Mouse (Mus musculus): ENCODE data around the gene Ntng1.
A peak's percentile ranks its signal among the peaks of the same experiment; 100 is the strongest.

Gene Ntng1

GRCm38 (mm10) chr3:110143206-110144061, at the start of gene Ntng1:
Ntng1 (minus strand) TSS chr3:110144011.
- DNase-seq = no peak

DNA sequence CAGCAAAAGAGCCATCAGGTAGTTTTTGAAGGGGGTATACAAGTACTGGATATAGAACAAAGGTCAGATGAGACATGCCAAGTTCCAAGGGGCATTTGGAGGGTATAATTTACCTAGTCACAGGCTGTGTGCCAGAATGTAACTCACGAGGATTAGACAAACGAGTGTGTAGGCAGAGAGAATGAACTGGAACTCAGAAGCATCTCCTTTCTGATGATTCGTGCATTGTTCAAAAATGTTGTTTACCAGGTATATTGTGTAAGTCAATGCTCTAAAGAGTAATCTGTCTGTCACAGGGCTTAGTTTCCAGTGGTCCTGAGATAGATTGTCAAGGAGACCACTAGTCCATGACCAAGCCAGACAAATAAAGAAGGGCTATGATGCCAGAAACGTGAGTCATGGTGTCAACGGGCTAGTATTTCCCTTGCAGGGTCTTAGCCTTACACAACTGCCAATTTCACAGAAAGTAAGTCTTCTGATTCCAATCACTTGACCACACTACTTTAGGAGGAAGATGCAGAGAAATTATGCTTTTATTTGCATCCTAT, 43.7 kb upstream of the Ntng1 start:
- no peak for DNase-seq

DNA sequence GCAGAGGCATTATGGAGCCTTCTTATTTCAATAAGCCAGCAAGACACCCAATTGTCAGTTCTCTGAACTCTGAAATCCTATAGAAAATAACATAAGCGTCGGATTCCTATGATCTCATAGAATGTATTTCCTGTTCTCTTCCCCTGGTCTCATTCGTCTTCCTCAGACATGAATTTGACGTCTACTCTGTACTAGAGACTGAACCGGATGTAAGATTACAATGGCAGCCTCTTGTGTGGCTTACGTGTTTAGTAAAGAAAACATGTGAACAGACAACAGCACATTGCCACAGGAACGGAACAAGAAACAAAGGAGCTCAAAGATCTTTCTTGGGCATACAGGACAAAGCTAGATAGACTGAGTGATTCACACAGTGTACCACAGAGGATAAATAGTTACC, 5.3 kb upstream of the Ntng1 start:
- no peak for DNase-seq

DNA sequence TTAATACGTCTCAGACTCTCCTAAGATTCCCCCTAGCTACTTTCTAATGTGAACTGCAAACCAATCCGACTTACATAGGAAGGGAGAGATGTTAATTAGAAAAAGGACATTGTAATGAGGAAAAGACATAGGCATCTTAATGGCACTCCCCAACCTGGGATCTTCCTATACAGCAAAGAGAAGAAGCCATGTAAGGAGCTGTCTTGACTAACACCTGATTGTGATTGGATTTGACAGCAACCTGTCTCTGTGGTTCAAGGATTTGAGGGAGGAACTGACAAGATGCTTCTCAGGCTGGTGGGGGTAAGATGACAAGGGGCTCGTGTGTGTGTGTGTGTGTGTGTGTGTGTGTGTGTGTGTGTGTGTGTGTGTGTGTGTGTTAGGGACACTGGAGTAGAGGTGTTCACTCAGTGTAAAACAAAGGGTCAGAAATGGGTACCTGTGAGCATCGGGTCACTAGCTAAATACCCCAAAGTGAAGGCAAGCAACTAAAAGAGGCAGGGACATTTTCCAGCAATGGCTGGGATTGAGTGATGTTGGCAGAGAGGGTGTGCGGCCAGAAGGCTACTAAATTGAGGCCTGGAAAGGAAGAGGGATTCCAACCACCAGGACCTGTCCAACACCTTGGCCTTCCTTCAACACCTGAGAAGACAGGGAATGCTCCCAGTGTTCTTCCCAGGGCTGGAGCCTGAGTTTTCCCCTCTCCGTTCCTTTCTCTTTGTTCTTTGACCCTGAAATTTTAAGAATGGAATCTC, 667 bp upstream of the Ntng1 start:
- no peak for DNase-seq

GRCm38 (mm10) chr3:110142314-110143205, 1.3 kb downstream of the Ntng1 start:
- peak; percentile 83 for DNase-seq

DNA sequence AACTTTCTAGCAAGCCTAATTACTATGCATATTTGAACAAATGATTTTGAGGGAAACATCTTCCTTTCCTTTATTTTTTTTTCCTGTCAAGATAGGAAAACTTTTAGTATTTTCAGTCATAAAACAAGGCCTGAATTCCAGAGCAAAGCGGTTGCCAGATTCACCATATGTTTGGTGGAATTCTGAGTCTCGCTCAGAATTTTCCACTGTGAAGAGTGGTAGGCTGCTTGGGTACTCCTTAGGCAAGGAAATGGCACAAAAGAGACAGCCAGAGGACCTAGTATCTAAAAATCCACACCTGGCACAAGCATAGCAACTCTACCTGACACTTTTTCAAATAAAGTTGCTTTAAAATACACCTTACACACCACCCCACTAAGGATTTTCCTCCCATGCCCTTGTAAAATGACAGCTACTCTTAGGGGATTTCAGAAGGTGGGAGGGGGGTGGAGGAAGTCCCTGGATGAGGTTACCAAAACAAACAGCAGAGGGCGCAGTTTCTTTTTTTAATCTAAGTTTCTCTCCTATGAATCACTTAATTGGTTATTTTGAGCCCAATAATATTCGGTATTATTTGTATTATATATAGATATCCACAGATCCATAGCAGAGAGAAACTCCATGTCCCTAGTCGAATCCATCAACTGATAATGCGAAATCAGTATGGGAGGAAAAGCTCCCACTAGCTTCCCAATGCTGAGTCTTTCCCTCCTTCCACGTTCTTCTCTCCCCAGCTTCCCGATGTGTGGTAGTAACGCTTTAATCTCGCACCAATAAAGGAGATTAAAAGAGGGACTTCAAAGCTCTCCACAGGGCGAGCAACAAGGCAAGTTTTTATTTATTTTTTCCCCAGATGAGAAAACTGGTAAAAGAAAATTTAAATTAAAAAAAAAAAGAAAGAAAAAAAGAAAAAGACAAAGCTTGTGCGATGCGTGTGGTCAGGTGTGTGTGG, 2.2 kb downstream of the Ntng1 start:
- DNase-seq = no peak

DNA sequence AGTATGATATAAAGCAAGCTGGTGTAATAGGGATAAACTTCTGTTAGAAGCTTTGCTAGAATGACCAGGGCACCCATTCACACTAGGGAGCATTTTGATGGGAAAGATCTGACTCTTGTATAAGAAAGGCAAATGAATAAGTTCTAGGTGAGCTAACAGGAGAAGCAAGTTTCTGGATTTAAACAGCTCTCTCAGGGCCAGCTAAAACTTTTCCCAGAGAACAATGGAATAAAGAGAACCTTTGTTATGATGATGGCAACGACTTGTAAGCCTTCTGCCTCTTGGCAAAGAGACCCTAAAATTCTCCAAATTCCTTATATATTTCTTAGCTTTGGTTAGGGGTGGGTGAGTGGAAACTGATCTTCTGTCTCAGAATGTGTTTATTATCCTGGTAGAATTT, 7.7 kb downstream of the Ntng1 start:
- no peak for DNase-seq

DNA sequence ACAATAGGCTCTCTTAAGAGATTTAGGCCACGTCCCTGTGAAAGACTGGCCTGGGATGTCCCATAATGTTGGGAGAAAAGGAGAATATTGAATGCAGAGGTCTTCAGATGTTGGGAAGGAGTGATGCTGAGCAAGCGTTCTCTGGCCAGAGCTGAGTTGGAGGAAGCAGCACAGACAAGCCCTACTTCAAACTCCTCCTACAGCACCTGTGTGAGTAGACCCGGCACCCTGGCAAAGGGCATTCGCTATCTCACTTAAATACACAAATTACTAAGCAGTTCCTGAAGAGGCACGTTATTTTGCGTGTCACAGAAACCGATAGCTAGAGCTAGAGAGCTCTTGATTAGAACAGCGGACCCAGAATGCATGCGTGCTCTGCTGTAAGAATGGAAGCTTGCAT, 10.7 kb downstream of the Ntng1 start:
- peak; percentile 57 for DNase-seq

- no peak for DNase-seq
Observed at GRCm38 (mm10) chr3:110132289-110132688, 11.5 kb downstream of the Ntng1 start.

GRCm38 (mm10) chr3:110131043-110131891, 12.5 kb downstream of the Ntng1 start:
- DNase-seq = no peak

GRCm38 (mm10) chr3:110129607-110130006, 14.2 kb downstream of the Ntng1 start:
- DNase-seq = no peak

- DNase-seq = no peak
Observed at GRCm38 (mm10) chr3:110105982-110106381, 37.8 kb downstream of the Ntng1 start.

DNA sequence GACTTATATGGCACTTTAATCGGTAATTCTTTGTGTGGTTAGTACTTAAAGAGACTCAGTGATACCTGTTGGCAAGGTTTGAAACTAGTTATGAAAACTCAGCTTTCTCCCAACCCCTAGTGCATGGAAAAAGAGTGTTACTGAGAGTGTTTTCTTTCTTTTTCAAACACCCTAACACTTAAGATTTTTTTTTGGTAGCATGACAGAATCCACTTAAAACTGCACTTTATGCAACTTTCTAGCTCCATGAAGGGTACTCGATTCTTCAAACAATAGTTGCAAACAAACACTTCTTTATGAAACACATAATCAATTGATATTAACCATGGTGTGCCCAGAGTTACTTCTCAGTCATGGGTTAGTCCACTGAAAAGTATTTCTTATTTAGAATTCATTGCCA, 49.4 kb downstream of the Ntng1 start:
- no peak for DNase-seq

GRCm38 (mm10) chr3:110094003-110094402, 49.8 kb downstream of the Ntng1 start:
- no peak for DNase-seq

DNA sequence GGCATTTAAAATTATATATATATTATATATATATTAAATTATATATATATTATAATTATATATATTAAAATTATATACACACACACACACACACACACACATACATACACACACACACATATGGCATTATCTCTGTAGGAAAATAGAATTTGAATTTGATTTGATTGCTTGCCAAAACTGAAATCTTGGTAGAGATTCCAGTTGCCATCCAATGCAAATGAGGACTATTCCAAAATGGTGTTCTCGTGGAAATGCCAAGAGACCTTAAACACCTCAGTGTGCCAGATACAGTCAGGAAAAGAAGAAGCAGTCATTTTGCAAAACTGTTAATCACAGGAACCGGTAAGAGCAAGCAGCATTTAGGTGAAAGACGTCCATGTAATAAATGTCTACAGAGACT, 51.3 kb downstream of the Ntng1 start:
- no peak for DNase-seq

DNA sequence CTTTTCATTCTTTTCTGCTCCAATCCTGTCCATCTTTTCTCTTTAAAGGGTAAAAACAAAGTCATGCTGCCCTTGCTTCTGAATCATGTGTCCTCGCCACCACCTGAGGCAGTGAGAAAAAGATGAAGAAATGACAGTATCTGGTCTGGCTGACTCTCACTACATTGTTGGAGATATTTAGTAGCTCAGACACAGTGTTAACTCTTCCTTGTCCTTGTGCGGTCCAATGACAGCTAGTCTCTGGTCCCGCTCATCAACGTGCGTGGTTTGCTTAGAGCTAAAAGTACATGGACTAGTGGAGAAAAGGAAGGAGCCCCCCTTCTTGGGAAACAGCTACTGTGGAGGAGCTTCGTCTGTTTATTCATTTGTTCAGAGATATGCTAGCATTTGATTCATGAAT, 56.6 kb downstream of the Ntng1 start:
- no peak for DNase-seq

- DNase-seq = no peak
Observed at GRCm38 (mm10) chr3:110085336-110085735, 58.5 kb downstream of the Ntng1 start.

GRCm38 (mm10) chr3:110064709-110065256, 79.0 kb downstream of the Ntng1 start:
- DNase-seq = no peak

DNA sequence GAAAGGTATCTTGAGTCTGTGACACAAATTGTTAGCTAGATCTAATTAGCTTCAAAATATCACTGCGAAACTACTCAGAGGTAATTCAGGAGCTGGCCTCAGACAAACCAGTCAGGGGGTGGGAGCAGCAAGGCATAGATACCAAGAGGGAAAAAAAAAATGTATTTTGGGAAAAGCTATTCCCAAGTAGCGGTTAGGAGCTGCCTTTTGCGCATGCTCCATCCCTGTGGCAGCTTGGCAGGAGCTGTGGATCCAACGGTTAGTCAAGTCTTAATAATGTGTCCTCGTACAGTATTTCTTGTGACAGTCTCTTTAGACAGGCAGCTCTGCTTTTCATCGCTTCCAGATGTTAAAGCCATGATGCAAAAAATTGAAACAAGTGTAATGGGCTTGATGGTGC, 87.9 kb downstream of the Ntng1 start:
- no peak for DNase-seq

DNA sequence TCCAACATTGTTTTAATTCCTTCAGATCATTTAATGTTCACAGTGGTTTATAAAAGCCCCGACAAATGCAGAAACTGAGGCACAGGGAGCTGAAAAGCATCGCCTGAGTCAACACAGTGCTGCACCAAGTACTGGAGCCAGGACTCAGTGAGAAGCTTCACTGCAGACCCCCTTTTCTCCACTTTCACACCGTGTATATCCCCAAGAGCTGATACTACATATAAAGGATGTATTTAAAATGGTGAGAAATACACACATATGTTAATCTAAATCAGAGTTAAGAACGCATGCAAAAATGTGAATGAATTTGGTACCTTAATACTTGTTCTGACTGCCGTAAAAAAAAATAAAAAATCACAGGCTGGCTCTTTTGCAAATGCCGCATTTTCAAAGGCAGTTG, 88.4 kb downstream of the Ntng1 start:
- no peak for DNase-seq
